Mouse (Mus musculus) sigmoid colon, adult 10 weeks (tissue): ENCODE results near the gene Cd44. TPM values are rescaled to one million over a fixed set of nuclear protein-coding genes. Genes with fewer than 3 reads are reported as not detected.

Source experiments
- polyA plus RNA-seq: library from polyadenylated mRNA; stranded (reverse); fragments of 350-450 nt; fragmentation: Illumina TruSeq; extraction: RNeasy Lipid Tissue Mini Kit (QIAGEN cat#74804); gene quantifications from one replicate; pipeline ENCODE4 v1.2.3, GENCODE M21; 2014; ENCODE audit warnings: low read depth, low replicate concordance

Gene Cd44
- 62.4 TPM for polyA plus RNA-seq

DNA sequence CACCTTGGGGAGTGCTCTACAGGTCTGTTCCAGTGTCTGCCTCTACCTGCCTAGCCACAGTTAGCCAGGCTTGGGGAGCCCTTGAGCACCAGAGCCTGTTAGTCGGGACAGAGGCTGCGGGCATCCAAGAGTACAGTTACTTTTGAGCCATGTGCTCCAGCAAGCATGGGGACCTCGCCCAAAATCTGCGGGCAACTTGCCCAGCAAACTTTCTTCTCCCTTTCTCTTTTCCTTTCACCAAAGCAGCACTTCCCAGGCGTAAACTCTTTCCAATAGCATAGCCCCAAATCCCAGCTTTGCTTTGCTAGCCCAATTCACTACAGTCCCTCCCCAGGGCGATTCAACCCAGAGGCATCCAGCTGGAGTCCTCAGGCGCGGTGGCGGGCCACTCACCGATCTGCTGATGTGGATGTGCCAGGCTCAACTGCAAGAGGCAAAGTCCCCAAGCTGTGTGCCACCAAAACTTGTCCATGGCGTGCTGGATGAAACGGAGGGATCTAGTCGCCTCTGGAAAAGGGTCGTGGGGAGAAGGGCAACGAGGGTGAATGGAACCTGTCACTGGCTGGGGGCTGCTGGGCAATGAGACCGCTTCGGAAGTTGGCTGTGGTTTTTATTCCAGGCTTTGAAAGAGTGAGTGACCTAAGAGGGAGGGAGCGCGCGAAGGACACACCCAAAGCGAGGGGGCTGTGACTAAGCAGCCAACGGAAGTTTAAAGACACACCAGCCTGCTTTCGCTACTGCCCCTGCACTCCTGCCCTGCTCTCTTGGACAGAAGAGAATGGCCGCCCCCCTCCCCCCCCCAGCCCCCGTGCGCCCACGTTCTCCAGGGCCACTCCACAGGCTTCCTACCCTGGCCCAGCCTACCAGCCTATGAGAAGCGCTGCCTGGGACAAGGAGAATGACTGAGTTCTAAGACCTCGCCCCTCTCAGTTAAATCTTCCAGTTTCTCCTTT is at the start of gene Cd44:
TSS of gene Cd44 (minus strand) at position 791 of the 953 bp plus-strand sequence.

Other genes starting within 250 kb of the Cd44 start
- 0.47 TPM for gene Slc1a2, start 243.0 kb downstream of the Cd44 start, polyA plus RNA-seq
- gene Pdhx, start 171.8 kb upstream of the Cd44 start, polyA plus RNA-seq, result 22.8 TPM
- gene Apip, start 172.0 kb upstream of the Cd44 start, polyA plus RNA-seq, result 19.1 TPM